Mouse (Mus musculus) gastrocnemius, postnatal 4 days (tissue): Measurements from ENCODE around the gene Intu. TPM values are rescaled to one million over a fixed set of nuclear protein-coding genes. Genes with fewer than 3 reads are reported as not detected.

ENCODE experiments used
- microRNA-seq: library from miRNA; unstranded; fragments of <30 nt; microRNA quantifications from one replicate; pipeline ENCODE4 v1.2.0, GENCODE M21; 2021
- total RNA-seq, 2 experiments: library from RNA; stranded (reverse); gene quantifications; 2 replicates each; pipeline ENCODE4 v1.2.3; 2021

The Intu gene
- total RNA-seq, 2 experiments from 2014 or later = 3.2 to 3.9 TPM

Small RNAs within 50 kb of the gene (microRNA-seq; reads per million reads assigned to microRNA genes)
- gene Gm23810 = not detected

Other genes starting within 250 kb of the Intu start
- gene Slc25a31, start 177.6 kb downstream of the Intu start, total RNA-seq = not detected
- gene Hspa4l, start 213.2 kb downstream of the Intu start, total RNA-seq = 10 to 100 TPM; 10.3 to 13.7 TPM